Comparison of ENCODE assay signal across 19 mouse cellular contexts in the genomic region with DNA sequence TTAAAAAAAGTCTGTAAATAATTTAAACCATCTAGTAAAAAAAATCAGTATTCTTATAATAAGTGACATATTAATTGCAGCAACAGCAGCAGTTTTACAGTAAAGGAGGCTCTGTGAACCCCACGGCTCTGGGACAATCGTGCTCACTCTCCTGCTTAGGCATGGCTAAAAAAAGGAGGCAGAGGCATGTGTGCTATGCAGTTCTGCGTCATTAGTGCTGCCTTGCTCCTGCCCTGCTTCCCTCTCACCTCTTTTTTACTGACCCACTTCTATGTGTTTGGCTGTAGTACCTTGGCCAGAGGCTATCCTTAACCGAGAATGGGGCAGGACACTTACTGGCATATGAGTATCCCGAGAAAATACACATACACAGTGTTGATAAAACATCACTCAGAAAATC. TPM values are rescaled to one million over a fixed set of nuclear protein-coding genes. Genes with fewer than 3 reads are reported as not detected.
DNase-seq lines count a peak whose midpoint lies in the region; ATAC-seq and TF ChIP-seq lines count a peak whose summit lies in the region.
"Had no signal": no experiment of that assay in that cellular context is flagged by ENCODE, and none has a peak within 500 bp of the region (broad histone marks: within the 10 kb centered on the region; RNA-seq: fewer than 3 reads in every experiment).

No protein-coding gene starts in this region.

- no peak overlapping the region for H3K9ac ChIP-seq in forebrain, embryonic 12.5 days
- H3K9ac ChIP-seq: embryonic facial prominence, embryonic 12.5 days; forebrain, embryonic 15.5 days; limb, embryonic 13.5 days; liver, embryonic 15.5 days had no signal

- no peaks in the 10 kb centered on the region for H3K9me3 ChIP-seq in forebrain, embryonic 12.5 days
- H3K9me3 ChIP-seq: embryonic facial prominence, embryonic 12.5 days; forebrain, embryonic 15.5 days; limb, embryonic 13.5 days; liver, embryonic 15.5 days; midbrain, embryonic 10.5 days had no signal

- no peak overlapping the region for H3K4me2 ChIP-seq in forebrain, embryonic 12.5 days
- H3K4me2 ChIP-seq: embryonic facial prominence, embryonic 12.5 days; forebrain, embryonic 15.5 days; limb, embryonic 13.5 days; liver, embryonic 15.5 days had no signal

- CTCF ChIA-PET in Patski (lab: Charles Lee): interaction anchor here (1.7 kb wide), 1 partner anchor 24 kb away, joined by 9 read pairs; no protein-coding TSS in a partner anchor

- peak; percentile 18 to 54 for DNase-seq in heart, adult 18-20 months
- no peak for DNase-seq in heart, postnatal 36 days
- DNase-seq in Patski (ENCODE audit: low read depth, low spot score): peak; percentile 60
- DNase-seq in kidney, adult 2 months: peak; percentile 83
- DNase-seq in kidney, postnatal 10 days: peak; percentile 65
- DNase-seq in frontal cortex, postnatal 14 days (ENCODE audit: low spot score in 2 of 2): no peak
- no peak for DNase-seq in ovary, postnatal 10 days (ENCODE audit: low spot score)
- DNase-seq: adrenal gland, postnatal 14 days; cerebellum, adult 9-11 months had no signal

- H3K36me3 ChIP-seq in kidney, adult 2 months (ENCODE audit: control insufficient read depth, insufficient read depth, low read length): no peaks in the 10 kb centered on the region
- H3K36me3 ChIP-seq in forebrain, embryonic 12.5 days (replicated peaks): no peaks in the 10 kb centered on the region
- H3K36me3 ChIP-seq: embryonic facial prominence, embryonic 12.5 days; forebrain, embryonic 15.5 days; limb, embryonic 13.5 days; liver, embryonic 15.5 days; midbrain, embryonic 10.5 days had no signal

- POLR2A ChIA-PET in Patski (lab: Charles Lee): interaction anchor here (0.7 to 1.5 kb wide), 3 partner anchors 16 to 35 kb away, joined by 3 to 5 read pairs (median 4); no protein-coding TSS in a partner anchor

- H3K27ac ChIP-seq in kidney, adult 2 months (ENCODE audit: insufficient read depth, low read depth, low read length): no peak overlapping the region
- H3K27ac ChIP-seq in forebrain, embryonic 12.5 days: no peak overlapping the region
- H3K27ac ChIP-seq: embryonic facial prominence, embryonic 12.5 days; forebrain, embryonic 15.5 days; limb, embryonic 13.5 days; liver, embryonic 15.5 days; macrophage; midbrain, embryonic 10.5 days had no signal

- intact Hi-C loops in heart, postnatal 36 days (cut with DNase I): no loop called here

- in situ Hi-C loops in Patski (cut with MboI; ENCODE audit: low pct_unique_long_range_greater_than_20kb): no loop called here

- no peaks in the 10 kb centered on the region for H3K27me3 ChIP-seq in Patski
- no peaks in the 10 kb centered on the region for H3K27me3 ChIP-seq in kidney, adult 2 months (replicated peaks; ENCODE audit: control insufficient read depth, insufficient read depth, low read length)
- H3K27me3 ChIP-seq in forebrain, embryonic 12.5 days: no peaks in the 10 kb centered on the region
- H3K27me3 ChIP-seq: embryonic facial prominence, embryonic 12.5 days; forebrain, embryonic 15.5 days; limb, embryonic 13.5 days; liver, embryonic 15.5 days had no signal

- ATAC-seq in Patski: peak; percentile 96
- no peak for ATAC-seq in forebrain, embryonic 12.5 days (ENCODE audit: low FRiP score)
- ATAC-seq: activated CD4-positive, CD25-positive, alpha-beta regulatory T cell, adult 4 months; forebrain, embryonic 15.5 days had no signal

- 27% methylated on average over 5 of the region's 5 CpGs for WGBS in kidney, adult 2 months
- WGBS in forebrain, embryonic 12.5 days: 88% methylated on average over 5 of the region's 5 CpGs

- no peak overlapping the region for H3K4me3 ChIP-seq in kidney, adult 2 months (ENCODE audit: insufficient read depth, low read depth, low read length)
- H3K4me3 ChIP-seq in forebrain, embryonic 12.5 days (replicated peaks): no peak overlapping the region
- H3K4me3 ChIP-seq: embryonic facial prominence, embryonic 12.5 days; erythroblast, embryonic 14.5 days; forebrain, embryonic 15.5 days; limb, embryonic 13.5 days; liver, embryonic 15.5 days; midbrain, embryonic 10.5 days had no signal

- no peak for TF ChIP-seq POLR2A in kidney, adult 2 months (IDR thresholded peaks at IDR 0.05; ENCODE audit: low read depth, low read length)

- H3K4me1 ChIP-seq in kidney, adult 2 months (ENCODE audit: control insufficient read depth, insufficient read depth, low read length): peaks cover 10% of the 10 kb centered on the region
- no peaks in the 10 kb centered on the region for H3K4me1 ChIP-seq in forebrain, embryonic 12.5 days
- H3K4me1 ChIP-seq: embryonic facial prominence, embryonic 12.5 days; forebrain, embryonic 15.5 days; liver, embryonic 15.5 days; midbrain, embryonic 10.5 days had no signal

- TF ChIP-seq CTCF in Patski (IDR thresholded peaks at IDR 0.05): no peak
- no peak for TF ChIP-seq CTCF in kidney, adult 2 months (conservative IDR thresholded peaks at IDR 0.05; ENCODE audit: insufficient read depth, insufficient read length, low read depth, low read length)

RNA-seq across cellular contexts. Expression of a gene that starts 50.9 kb away (rescaled TPM):
- total RNA-seq in heart, adult 18-20 months (2021): under 1 TPM in 1 of 2 experiments, not detected in 1; 0.05 TPM
- total RNA-seq in heart, postnatal 36 days (2021): not detected
- 296 TPM for polyA plus RNA-seq in Patski (2021)
- 1.4 and 1.6 TPM in 2 replicates for polyA plus RNA-seq in kidney, adult 2 months (2012; rRNA removed)
- 0.86 and 1.9 TPM in 2 replicates for polyA plus RNA-seq in forebrain, embryonic 12.5 days (2016; fragmentation: Nextera tagmentation; extraction: Ambion mirVana)
- total RNA-seq: neutrophil, adult 5-6 weeks had no signal
- polyA plus RNA-seq: activated CD4-positive, CD25-positive, alpha-beta regulatory T cell, adult 4 months; erythroblast, embryonic 14.5 days; macrophage had no signal

Comparison
In these comparisons a context has a peak if more than half of its experiments do, and no peak if none do; other contexts are left out.
1. DNase-seq: peak in heart, adult 18-20 months (2 of 2), Patski (single experiment), kidney, adult 2 months (single experiment) and kidney, postnatal 10 days (single experiment); none in heart, postnatal 36 days (0 of 2), frontal cortex, postnatal 14 days (0 of 2) and ovary, postnatal 10 days (single experiment).
2. RNA of a gene that starts 50.9 kb away (polyA plus RNA-seq): 296 TPM in Patski (single experiment); 0.86 to 1.9 TPM in forebrain, embryonic 12.5 days and 1.4 to 1.6 TPM in kidney, adult 2 months; every median in the first group is over 100 times any median in the second.